Mouse (Mus musculus) stomach, embryonic 15.5 days (tissue): ENCODE measurements at regions not wholly inside any gene's neighbourhood (a gene's known extent, or its start where the extent isn't known, plus 50 kb on each side); places are given as distances from the start of the nearest gene placed in this dataset.

Experiments used
- ATAC-seq: fragments of 200-750 bp; cut with Nextera tagmentation; 2 replicates; pipeline ENCODE4 v1.8.0; 2017; ENCODE audit warnings: low read depth, moderate number of reproducible peaks, moderate TSS enrichment; ENCODE audit not compliant: insufficient read depth, low FRiP score
- H3K27ac ChIP-seq: fragments of 300-500 bp; sonication (generic); 2 replicates; pipeline ENCODE4 v1.5.1; 2015; ENCODE audit warnings: mild to moderate bottlenecking, inconsistent platforms
- H3K27me3 ChIP-seq: fragments of 300-500 bp; sonication (generic); replicated peaks from 2 replicates; pipeline ENCODE4 v1.6.1; 2015; ENCODE audit warnings: inconsistent platforms
- H3K36me3 ChIP-seq: fragments of 300-500 bp; sonication (generic); 2 replicates; pipeline ENCODE4 v1.6.1; 2015; ENCODE audit warnings: inconsistent platforms
- H3K4me1 ChIP-seq: fragments of 300-500 bp; sonication (generic); 2 replicates; pipeline ENCODE4 v1.6.1; 2015; ENCODE audit warnings: inconsistent platforms
- H3K4me2 ChIP-seq: fragments of 300-500 bp; sonication (generic); 2 replicates; pipeline ENCODE4 v1.6.1; 2015; ENCODE audit warnings: mild to moderate bottlenecking, inconsistent platforms
- H3K4me3 ChIP-seq: fragments of 300-500 bp; sonication (generic); replicated peaks from 2 replicates; pipeline ENCODE4 v1.5.1; 2015; ENCODE audit warnings: inconsistent platforms
- H3K9ac ChIP-seq: fragments of 300-500 bp; sonication (generic); 2 replicates; pipeline ENCODE4 v1.6.1; 2015; ENCODE audit warnings: inconsistent platforms
- H3K9me3 ChIP-seq: fragments of 300-500 bp; sonication (generic); 2 replicates; pipeline ENCODE4 v1.6.1; 2016; ENCODE audit warnings: inconsistent platforms
- WGBS: fragments of 180-500 bp; shearing (Covaris S2); methylation state at CpG from one replicate; pipeline ENCODE4 v1.1.7; 2015; 5-methylcytosine and 5-hydroxymethylcytosine counted together

- no peak for ATAC-seq
- H3K9ac ChIP-seq: no peak overlapping the region
These were observed 283.6 kb downstream of the Tle4 start for GRCm38 (mm10) chr19:14314301-14314700.

GRCm38 (mm10) chr19:14319677-14320191 is 278.1 kb downstream of the Tle4 start:
- 66% methylated on average over 3 of the region's 3 CpGs for WGBS
- no peak overlapping the region for H3K4me2 ChIP-seq
- H3K4me1 ChIP-seq: no peaks in the 10 kb centered on the region
- no peaks in the 10 kb centered on the region for H3K36me3 ChIP-seq
- no peak overlapping the region for H3K9ac ChIP-seq
- no peaks in the 10 kb centered on the region for H3K9me3 ChIP-seq
- ATAC-seq: no peak
- H3K4me3 ChIP-seq: no peak overlapping the region
- H3K27me3 ChIP-seq: no peaks in the 10 kb centered on the region
- H3K27ac ChIP-seq: no peak overlapping the region

More at GRCm38 (mm10) chr19:14314301-14314700, 283.6 kb downstream of the Tle4 start:
- WGBS: 68% methylated on average over 7 of the region's 7 CpGs
- no peaks in the 10 kb centered on the region for H3K36me3 ChIP-seq
- H3K27me3 ChIP-seq: no peaks in the 10 kb centered on the region
- H3K27ac ChIP-seq: no peak overlapping the region
- no peaks in the 10 kb centered on the region for H3K4me1 ChIP-seq
- no peak overlapping the region for H3K4me3 ChIP-seq
- no peaks in the 10 kb centered on the region for H3K9me3 ChIP-seq
- no peak overlapping the region for H3K4me2 ChIP-seq

- Histone ChIP-seq H3K4me2 (no peak overlapping the region), H3K9ac (no peak overlapping the region), H3K4me3 (no peak overlapping the region), H3K4me1 (no peaks in the 10 kb centered on the region), H3K36me3 (no peaks in the 10 kb centered on the region), H3K27me3 (no peaks in the 10 kb centered on the region), H3K9me3 (no peaks in the 10 kb centered on the region), H3K27ac (no peak overlapping the region)
- no peak for ATAC-seq
- WGBS: 68% methylated on average over 9 of the region's 9 CpGs
These were observed 272.3 kb downstream of the Tle4 start for GRCm38 (mm10) chr19:14325353-14326052.

- Histone ChIP-seq H3K9me3 (no peaks in the 10 kb centered on the region), H3K4me3 (no peak overlapping the region), H3K36me3 (no peaks in the 10 kb centered on the region), H3K27ac (no peak overlapping the region), H3K27me3 (no peaks in the 10 kb centered on the region), H3K9ac (no peak overlapping the region), H3K4me2 (no peak overlapping the region), H3K4me1 (no peaks in the 10 kb centered on the region)
- WGBS: 43% methylated on average over 6 of the region's 6 CpGs
- ATAC-seq: no peak
These were observed 264.5 kb downstream of the Tle4 start for GRCm38 (mm10) chr19:14333041-14334012.

GRCm38 (mm10) chr19:14337025-14337424 is 260.8 kb downstream of the Tle4 start:
- Histone ChIP-seq H3K4me1 (no peaks in the 10 kb centered on the region), H3K9ac (no peak overlapping the region), H3K27ac (no peak overlapping the region), H3K27me3 (no peaks in the 10 kb centered on the region), H3K4me2 (no peak overlapping the region), H3K4me3 (no peak overlapping the region), H3K9me3 (no peaks in the 10 kb centered on the region), H3K36me3 (no peaks in the 10 kb centered on the region)
- no peak for ATAC-seq
- WGBS: 52% methylated on average over 5 of the region's 5 CpGs

GRCm38 (mm10) chr19:14340759-14341158 is 257.1 kb downstream of the Tle4 start:
- Histone ChIP-seq H3K36me3 (no peaks in the 10 kb centered on the region), H3K4me3 (no peak overlapping the region), H3K27me3 (no peaks in the 10 kb centered on the region), H3K4me2 (no peak overlapping the region), H3K27ac (no peak overlapping the region), H3K9me3 (no peaks in the 10 kb centered on the region), H3K4me1 (no peaks in the 10 kb centered on the region), H3K9ac (no peak overlapping the region)
- ATAC-seq: no peak
- 70% methylated on average over 2 of the region's 2 CpGs for WGBS

- WGBS: 74% methylated on average over 5 of the region's 5 CpGs
- no peak for ATAC-seq
These were observed 254.0 kb downstream of the Tle4 start for GRCm38 (mm10) chr19:14343890-14344289.

GRCm38 (mm10) chr19:14344467-14344866 is 253.4 kb downstream of the Tle4 start:
- Histone ChIP-seq H3K36me3 (no peaks in the 10 kb centered on the region), H3K4me3 (no peak overlapping the region), H3K27ac (no peak overlapping the region), H3K9ac (no peak overlapping the region), H3K27me3 (no peaks in the 10 kb centered on the region), H3K4me1 (no peaks in the 10 kb centered on the region), H3K9me3 (no peaks in the 10 kb centered on the region), H3K4me2 (no peak overlapping the region)
- 84% methylated on average over 3 of the region's 3 CpGs for WGBS
- no peak for ATAC-seq

More at GRCm38 (mm10) chr19:14343890-14344289, 254.0 kb downstream of the Tle4 start:
- no peaks in the 10 kb centered on the region for H3K9me3 ChIP-seq
- H3K36me3 ChIP-seq: no peaks in the 10 kb centered on the region
- H3K4me1 ChIP-seq: no peaks in the 10 kb centered on the region
- no peaks in the 10 kb centered on the region for H3K27me3 ChIP-seq
- H3K27ac ChIP-seq: no peak overlapping the region
- no peak overlapping the region for H3K4me2 ChIP-seq
- H3K4me3 ChIP-seq: no peak overlapping the region
- H3K9ac ChIP-seq: no peak overlapping the region

GRCm38 (mm10) chr19:14347026-14347425 is 250.8 kb downstream of the Tle4 start:
- 57% methylated on average over 2 of the region's 2 CpGs for WGBS
- no peak overlapping the region for H3K9ac ChIP-seq

GRCm38 (mm10) chr19:14347429-14347828 is 250.4 kb downstream of the Tle4 start:
- Histone ChIP-seq H3K36me3 (no peaks in the 10 kb centered on the region), H3K4me2 (no peak overlapping the region), H3K9ac (no peak overlapping the region), H3K27ac (no peak overlapping the region), H3K9me3 (no peaks in the 10 kb centered on the region), H3K27me3 (no peaks in the 10 kb centered on the region), H3K4me3 (no peak overlapping the region), H3K4me1 (no peaks in the 10 kb centered on the region)
- ATAC-seq: no peak

More at GRCm38 (mm10) chr19:14347026-14347425, 250.8 kb downstream of the Tle4 start:
- no peaks in the 10 kb centered on the region for H3K9me3 ChIP-seq
- H3K27me3 ChIP-seq: no peaks in the 10 kb centered on the region
- H3K27ac ChIP-seq: no peak overlapping the region
- no peaks in the 10 kb centered on the region for H3K4me1 ChIP-seq
- H3K4me3 ChIP-seq: no peak overlapping the region
- ATAC-seq: no peak
- no peak overlapping the region for H3K4me2 ChIP-seq
- no peaks in the 10 kb centered on the region for H3K36me3 ChIP-seq

- H3K27me3 ChIP-seq: no peaks in the 10 kb centered on the region
- no peaks in the 10 kb centered on the region for H3K9me3 ChIP-seq
- H3K27ac ChIP-seq: no peak overlapping the region
- ATAC-seq: no peak
- no peak overlapping the region for H3K4me3 ChIP-seq
- H3K9ac ChIP-seq: no peak overlapping the region
- no peaks in the 10 kb centered on the region for H3K4me1 ChIP-seq
- H3K36me3 ChIP-seq: no peaks in the 10 kb centered on the region
- WGBS: 69% methylated on average over 2 of the region's 2 CpGs
- H3K4me2 ChIP-seq: no peak overlapping the region
These were observed 248.1 kb downstream of the Tle4 start for GRCm38 (mm10) chr19:14349753-14350152.
